In genomic region chr4:104120108-104120507, GRCm38 (mm10) we compare ENCODE assay signal across 12 mouse cellular contexts.
"Had no signal": no experiment of that assay in that cellular context is flagged by ENCODE, and none has a peak within 500 bp of the region (broad histone marks: within the 10 kb centered on the region; RNA-seq: fewer than 3 reads in every experiment).

No protein-coding gene starts in this region.

- DNase-seq: retina, postnatal 1 day; right cerebral cortex, adult 18-20 months; right cerebral cortex, postnatal 14 days; right cerebral cortex, postnatal 25 days; right cerebral cortex, postnatal 4 days; spleen, adult 18-20 months; thymus, adult 18-20 months; thymus, adult 2 months; thymus, postnatal 14 days; thymus, postnatal 25 days; thymus, postnatal 36 days; thymus, postnatal 4 days had no signal
